Mouse (Mus musculus) heart, postnatal 0 days (tissue): ENCODE data around the gene Gm2000. TPM values are rescaled to one million over a fixed set of nuclear protein-coding genes. Genes with fewer than 3 reads are reported as not detected.
"Not testable (repeated sequence)": the region's sequence is repeated elsewhere in the genome, so short reads cannot be mapped to it uniquely, and the experiment has no call there.

ENCODE experiments used
- ATAC-seq: fragments of 200-750 bp; cut with Nextera tagmentation; 2 replicates; pipeline ENCODE4 v1.8.0; 2017; ENCODE audit warnings: low read depth, moderate number of reproducible peaks, moderate library complexity; ENCODE audit not compliant: insufficient read depth
- DNase-seq: peaks from one replicate; pipeline ENCODE4 v3.0.0-alpha.2; 2016; ENCODE audit warnings: low spot score
- H3K27ac ChIP-seq: fragments of 300-500 bp; sonication (generic); 2 replicates; pipeline ENCODE4 v1.5.1; 2014; ENCODE audit warnings: low read depth, mild to moderate bottlenecking
- H3K27me3 ChIP-seq: fragments of 300-500 bp; sonication (generic); 2 replicates; pipeline ENCODE4 v1.6.1; 2014; ENCODE audit warnings: low read length, mixed read lengths; ENCODE audit not compliant: control insufficient read depth, insufficient read depth
- H3K36me3 ChIP-seq: fragments of 300-500 bp; sonication (generic); replicated peaks from 2 replicates; pipeline ENCODE4 v1.6.1; 2014; ENCODE audit warnings: low read length, mixed read lengths; ENCODE audit not compliant: control insufficient read depth, insufficient read depth
- H3K4me1 ChIP-seq: fragments of 300-500 bp; sonication (generic); 2 replicates; pipeline ENCODE4 v1.6.1; 2014; ENCODE audit warnings: antibody characterized with exemption; ENCODE audit not compliant: control insufficient read depth, insufficient read depth
- H3K4me2 ChIP-seq: fragments of 300-500 bp; sonication (generic); 2 replicates; pipeline ENCODE4 v1.6.1; 2014; ENCODE audit warnings: low read depth, mild to moderate bottlenecking, low read length, moderate library complexity
- H3K4me3 ChIP-seq: fragments of 300-500 bp; sonication (generic); 2 replicates; pipeline ENCODE4 v1.5.1; 2014; ENCODE audit warnings: low read depth, low read length
- H3K9ac ChIP-seq: fragments of 300-500 bp; sonication (generic); replicated peaks from 2 replicates; pipeline ENCODE4 v1.6.1; 2014; ENCODE audit warnings: low read depth, low read length, mixed read lengths
- H3K9me3 ChIP-seq: fragments of 300-500 bp; sonication (generic); replicated peaks from 2 replicates; pipeline ENCODE4 v1.6.1; 2016; ENCODE audit warnings: low read length; ENCODE audit not compliant: control insufficient read depth
- CTCF ChIP-seq: IDR thresholded peaks from 2 replicates; pipeline ENCODE4 v1.5.1; 2016; ENCODE audit warnings: antibody characterized with exemption, control low read depth, low read depth
- EP300 ChIP-seq: IDR thresholded peaks from 2 replicates; pipeline ENCODE4 v1.6.1; 2016; ENCODE audit warnings: antibody characterized with exemption, low read depth
- WGBS: fragments of 180-500 bp; shearing (Covaris S2); extraction: QIAGEN DNeasy Blood & Tissue Kit; methylation state at CpG from one replicate; pipeline ENCODE4 v1.1.7; 2014; 5-methylcytosine and 5-hydroxymethylcytosine counted together
- polyA plus RNA-seq: library from polyadenylated mRNA; unstranded; fragments of >200 nt; fragmentation: Nextera tagmentation; extraction: Ambion mirVana; gene quantifications from 2 replicates; pipeline ENCODE4 v1.2.1, GENCODE M21; 2015
- total RNA-seq: library from RNA; depleted of rRNA; stranded (reverse); fragments of >200 nt; gene quantifications from 2 replicates; pipeline ENCODE4 v1.2.3, GENCODE M21; 2014; ENCODE audit warnings: low replicate concordance

Gene Gm2000
- total and polyA plus RNA-seq, 2 experiments from 2014 or later = 405 to 790 TPM

DNA sequence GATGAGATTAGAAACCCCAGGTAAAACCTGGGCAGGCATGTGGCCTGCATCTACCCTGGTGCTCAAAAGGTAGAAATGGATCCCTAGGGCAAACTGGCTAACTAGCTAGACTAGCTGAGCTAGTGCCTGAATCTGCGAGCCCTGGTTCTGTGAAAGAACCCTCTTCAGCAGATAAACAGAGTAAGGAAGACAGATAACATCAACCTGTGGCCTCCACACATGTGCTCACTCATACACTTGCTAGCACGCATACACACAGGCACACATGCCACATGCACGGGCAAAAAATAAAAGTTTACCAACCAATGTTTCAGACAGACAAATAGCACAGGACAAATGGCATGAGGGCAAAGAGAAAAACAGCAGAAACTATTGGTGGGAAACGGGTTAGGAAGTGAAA is 15.4 kb upstream of the Gm2000 start:
- Histone ChIP-seq H3K4me2 (no peak overlapping the region), H3K27me3 (no peaks in the 10 kb centered on the region), H3K4me3 (no peak overlapping the region), H3K27ac (no peak overlapping the region), H3K36me3 (no peaks in the 10 kb centered on the region), H3K4me1 (no peaks in the 10 kb centered on the region), H3K9ac (no peak overlapping the region), H3K9me3 (0 out of 2 replicates have a peak, but pooled peaks cover 6% of the 10 kb centered on the region)
- no peak for DNase-seq
- TF ChIP-seq CTCF (no peak), EP300 (no peak)
- 78% methylated on average over 4 of the region's 4 CpGs for WGBS
- ATAC-seq = no peak

GRCm38 (mm10) chr1:156352466-156352865 is 13.4 kb upstream of the Gm2000 start:
- ATAC-seq (no peak), DNase-seq (no peak)
- Histone ChIP-seq H3K27ac (no peak overlapping the region), H3K9ac (no peak overlapping the region), H3K9me3 (no peaks in the 10 kb centered on the region), H3K4me1 (no peaks in the 10 kb centered on the region), H3K36me3 (no peaks in the 10 kb centered on the region), H3K4me2 (no peak overlapping the region), H3K27me3 (no peaks in the 10 kb centered on the region), H3K4me3 (no peak overlapping the region)
- no peak for TF ChIP-seq CTCF
- no peak for TF ChIP-seq EP300
- 89% methylated on average over 2 of the region's 2 CpGs for WGBS

- no peaks in the 10 kb centered on the region for H3K36me3 ChIP-seq
- no peak for DNase-seq
- 71% methylated on average over 3 of the region's 3 CpGs for whole genome bisulfite sequencing
- H3K4me2 ChIP-seq = no peak overlapping the region
- no peak overlapping the region for H3K27ac ChIP-seq
- H3K9me3 ChIP-seq = no peaks in the 10 kb centered on the region
- no peaks in the 10 kb centered on the region for H3K4me1 ChIP-seq
- no peak overlapping the region for H3K9ac ChIP-seq
- no peak for ATAC-seq
- TF ChIP-seq CTCF = no peak
- no peak for TF ChIP-seq EP300
- no peaks in the 10 kb centered on the region for H3K27me3 ChIP-seq
- H3K4me3 ChIP-seq = no peak overlapping the region
These were observed 15.4 kb downstream of the Gm2000 start for GRCm38 (mm10) chr1:156381217-156381616.

GRCm38 (mm10) chr1:156386232-156386631 is 20.4 kb downstream of the Gm2000 start:
- DNase-seq (no peak), ATAC-seq (no peak)
- H3K4me1 ChIP-seq = no peaks in the 10 kb centered on the region
- no peak overlapping the region for H3K4me2 ChIP-seq
- no peak overlapping the region for H3K9ac ChIP-seq
- H3K36me3 ChIP-seq = no peaks in the 10 kb centered on the region
- WGBS = 76% methylated on average over 4 of the region's 4 CpGs
- no peak overlapping the region for H3K27ac ChIP-seq
- H3K4me3 ChIP-seq = no peak overlapping the region
- no peaks in the 10 kb centered on the region for H3K9me3 ChIP-seq
- TF ChIP-seq CTCF (no peak), EP300 (no peak)
- no peaks in the 10 kb centered on the region for H3K27me3 ChIP-seq

GRCm38 (mm10) chr1:156386880-156387279 is 21.0 kb downstream of the Gm2000 start:
- Histone ChIP-seq H3K27ac (no peak overlapping the region), H3K4me2 (no peak overlapping the region), H3K27me3 (no peaks in the 10 kb centered on the region), H3K4me1 (no peaks in the 10 kb centered on the region), H3K9ac (no peak overlapping the region), H3K9me3 (no peaks in the 10 kb centered on the region), H3K4me3 (no peak overlapping the region), H3K36me3 (no peaks in the 10 kb centered on the region)
- 55% methylated on average over 3 of the region's 3 CpGs for WGBS
- no peak for ATAC-seq
- TF ChIP-seq EP300 (no peak), CTCF (no peak)
- DNase-seq = no peak

DNA sequence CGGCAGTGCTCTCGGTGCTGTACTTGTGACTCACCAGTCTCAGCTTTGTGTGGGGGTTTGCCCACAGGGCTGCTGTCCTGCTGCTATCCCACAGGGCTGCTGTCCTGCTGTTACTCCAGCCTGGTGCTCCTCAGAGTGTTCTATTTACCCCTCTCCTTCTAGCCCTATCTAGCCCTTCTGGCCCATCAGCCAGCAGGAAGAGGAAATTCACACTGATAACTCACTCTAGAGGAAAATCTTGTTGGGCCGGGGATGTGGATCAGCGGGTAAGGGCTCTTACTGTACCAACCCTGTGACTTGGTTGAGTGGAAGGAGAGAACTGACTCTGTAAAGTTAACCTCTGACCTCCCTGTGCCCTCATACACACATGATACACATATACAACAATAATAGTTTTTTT is 27.3 kb downstream of the Gm2000 start:
- no peak overlapping the region for H3K9ac ChIP-seq
- no peak overlapping the region for H3K4me3 ChIP-seq
- no peaks in the 10 kb centered on the region for H3K36me3 ChIP-seq
- 52% methylated on average over 4 of the region's 4 CpGs for WGBS
- H3K27me3 ChIP-seq = no peaks in the 10 kb centered on the region
- no peak for TF ChIP-seq EP300
- TF ChIP-seq CTCF = no peak
- no peaks in the 10 kb centered on the region for H3K4me1 ChIP-seq
- H3K27ac ChIP-seq = no peak overlapping the region
- ATAC-seq (no peak), DNase-seq (no peak)
- no peak overlapping the region for H3K4me2 ChIP-seq
- no peaks in the 10 kb centered on the region for H3K9me3 ChIP-seq

DNA sequence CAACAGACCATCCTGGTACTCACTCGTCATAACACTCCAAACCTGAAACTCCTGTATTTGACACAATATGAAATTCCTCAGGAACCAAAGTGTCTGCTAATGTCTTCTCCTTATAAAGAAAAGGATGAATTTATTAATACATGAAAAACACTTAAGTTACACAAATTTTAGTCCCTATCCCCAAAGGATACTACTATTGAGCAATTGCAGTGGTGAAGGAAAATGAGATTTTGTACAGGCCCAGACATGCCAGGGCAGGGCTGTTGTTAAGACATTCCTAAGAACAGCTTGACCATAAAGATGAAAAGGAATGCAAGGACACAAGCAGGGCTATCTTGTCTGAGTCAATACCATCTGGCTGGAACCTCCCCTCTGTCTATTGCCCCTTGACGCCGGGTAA is 34.3 kb downstream of the Gm2000 start:
- H3K27ac ChIP-seq, DNase-seq: not testable (repeated sequence)
- 60% methylated on average over 3 of the region's 3 CpGs for WGBS

More for the DNA sequence above, 34.3 kb downstream of the Gm2000 start:
- not testable (repeated sequence) for H3K27me3 ChIP-seq, H3K9me3 ChIP-seq, H3K4me1 ChIP-seq, ATAC-seq, H3K4me2 ChIP-seq, H3K9ac ChIP-seq, H3K36me3 ChIP-seq, H3K4me3 ChIP-seq
